14 mouse cellular contexts compared by ENCODE assay signal in genomic region chr19:17819081-17819480, GRCm38 (mm10). TPM values are rescaled to one million over a fixed set of nuclear protein-coding genes. Genes with fewer than 3 reads are reported as not detected.
DNase-seq lines count a peak whose midpoint lies in the region; ATAC-seq and TF ChIP-seq lines count a peak whose summit lies in the region.
"Had no signal": no experiment of that assay in that cellular context is flagged by ENCODE, and none has a peak within 500 bp of the region (broad histone marks: within the 10 kb centered on the region; RNA-seq: fewer than 3 reads in every experiment).

No protein-coding gene starts in this region.

- H3K27ac ChIP-seq in hindbrain, postnatal 0 days: no peak overlapping the region
- no peak overlapping the region for H3K27ac ChIP-seq in hindbrain, embryonic 10.5 days
- H3K27ac ChIP-seq in layer of hippocampus, adult 2 months: peak overlapping the region; percentile 16
- no peak overlapping the region for H3K27ac ChIP-seq in limb, embryonic 10.5 days
- H3K27ac ChIP-seq: liver, embryonic 13.5 days; midbrain, embryonic 15.5 days had no signal

- ATAC-seq in hindbrain, postnatal 0 days: no peak
- ATAC-seq: inflammation-experienced regulatory T-cells, adult 6 months; midbrain, embryonic 15.5 days had no signal

- no peak overlapping the region for H3K4me2 ChIP-seq in hindbrain, postnatal 0 days (ENCODE audit: low read depth, low read length)
- H3K4me2 ChIP-seq: liver, embryonic 13.5 days; midbrain, embryonic 15.5 days had no signal

- H3K9ac ChIP-seq in hindbrain, postnatal 0 days (replicated peaks; ENCODE audit: low read length): no peak overlapping the region
- H3K9ac ChIP-seq: liver, embryonic 13.5 days; midbrain, embryonic 15.5 days had no signal

- no peaks in the 10 kb centered on the region for H3K4me1 ChIP-seq in hindbrain, postnatal 0 days (ENCODE audit: insufficient read depth, low read length)
- no peaks in the 10 kb centered on the region for H3K4me1 ChIP-seq in hindbrain, embryonic 10.5 days (replicated peaks)
- no peaks in the 10 kb centered on the region for H3K4me1 ChIP-seq in limb, embryonic 10.5 days
- H3K4me1 ChIP-seq: liver, embryonic 13.5 days had no signal

- no peak overlapping the region for H3K4me3 ChIP-seq in hindbrain, postnatal 0 days (ENCODE audit: low read length)
- H3K4me3 ChIP-seq in hindbrain, embryonic 10.5 days: no peak overlapping the region
- no peak overlapping the region for H3K4me3 ChIP-seq in layer of hippocampus, adult 2 months
- no peak overlapping the region for H3K4me3 ChIP-seq in limb, embryonic 10.5 days
- H3K4me3 ChIP-seq: liver, embryonic 13.5 days; midbrain, embryonic 15.5 days had no signal

- H3K27me3 ChIP-seq in hindbrain, postnatal 0 days (ENCODE audit: insufficient read depth, low read length): no peaks in the 10 kb centered on the region
- H3K27me3 ChIP-seq in hindbrain, embryonic 10.5 days (ENCODE audit: insufficient read depth, poor library complexity, severe bottlenecking): no peaks in the 10 kb centered on the region
- H3K27me3 ChIP-seq in limb, embryonic 10.5 days (ENCODE audit: low read depth, poor library complexity, severe bottlenecking): no peaks in the 10 kb centered on the region
- H3K27me3 ChIP-seq: CH12.LX; liver, embryonic 13.5 days; midbrain, embryonic 15.5 days had no signal

- 47% methylated on average over 5 of the region's 5 CpGs for WGBS in hindbrain, postnatal 0 days
- 79% methylated on average over 5 of the region's 5 CpGs for WGBS in hindbrain, embryonic 10.5 days
- 84% methylated on average over 5 of the region's 5 CpGs for WGBS in limb, embryonic 10.5 days

- H3K9me3 ChIP-seq in hindbrain, postnatal 0 days (ENCODE audit: low read length): no peaks in the 10 kb centered on the region
- no peaks in the 10 kb centered on the region for H3K9me3 ChIP-seq in hindbrain, embryonic 10.5 days
- no peaks in the 10 kb centered on the region for H3K9me3 ChIP-seq in limb, embryonic 10.5 days (replicated peaks)
- H3K9me3 ChIP-seq: liver, embryonic 13.5 days; midbrain, embryonic 15.5 days had no signal

- no peaks in the 10 kb centered on the region for H3K36me3 ChIP-seq in hindbrain, postnatal 0 days (ENCODE audit: insufficient read depth, low read length)
- no peaks in the 10 kb centered on the region for H3K36me3 ChIP-seq in hindbrain, embryonic 10.5 days
- H3K36me3 ChIP-seq in limb, embryonic 10.5 days: no peaks in the 10 kb centered on the region
- H3K36me3 ChIP-seq: liver, embryonic 13.5 days; midbrain, embryonic 15.5 days had no signal

- TF ChIP-seq CTCF in hindbrain, postnatal 0 days (IDR thresholded peaks at IDR 0.05; ENCODE audit: low read depth): no peak
- TF ChIP-seq CTCF in layer of hippocampus, adult 2 months (conservative IDR thresholded peaks at IDR 0.05): no peak

- peak; percentile 8 for DNase-seq in hindbrain, postnatal 0 days (ENCODE audit: low spot score)
- DNase-seq in hindbrain, embryonic 10.5 days (ENCODE audit: low spot score): no peak
- peak; percentile 49 for DNase-seq in cerebellum, adult 9-10 months
- peak; percentile 52 to 76 for DNase-seq in layer of hippocampus, adult 2 months (ENCODE audit: low spot score in 2 of 2)
- DNase-seq in right cerebral cortex, postnatal 10 days (ENCODE audit: low spot score in 2 of 2): peak; percentile 49 to 60
- no peak for DNase-seq in MN1 (ENCODE audit: low spot score)
- DNase-seq in limb, embryonic 10.5 days (ENCODE audit: low spot score): no peak
- no peak for DNase-seq in thymus, adult 18-20 months
- DNase-seq: adrenal gland, postnatal 14 days; liver, embryonic 13.5 days had no signal

RNA-seq across cellular contexts. Expression of gene Pcsk5, which starts 18.4 kb away (rescaled TPM):
- 16.2 and 16.7 TPM in 2 replicates for total RNA-seq in hindbrain, postnatal 0 days (2014; rRNA removed)
- 12.4 and 13.7 TPM in 2 replicates for polyA plus RNA-seq in hindbrain, postnatal 0 days (2015; fragmentation: Nextera tagmentation; extraction: Ambion mirVana)
- polyA plus RNA-seq in hindbrain, embryonic 10.5 days (2016; fragmentation: Nextera tagmentation; extraction: Ambion mirVana): 5.5 and 7.5 TPM in 2 replicates
- total RNA-seq in layer of hippocampus, adult 2 months (2021): 10 to 100 TPM; 14.2 to 14.7 TPM
- polyA plus RNA-seq in limb, embryonic 10.5 days (2016; fragmentation: Nextera tagmentation; extraction: Ambion mirVana): 9.5 and 11.6 TPM in 2 replicates
- total RNA-seq: CH12.LX; common myeloid progenitor, adult 5-6 weeks had no signal
- polyA plus RNA-seq: inflammation-experienced regulatory T-cells, adult 6 months had no signal

Comparison
In these comparisons a context has a peak if more than half of its experiments do, and no peak if none do; other contexts are left out.
1. DNase-seq: peak in hindbrain, postnatal 0 days (single experiment), cerebellum, adult 9-10 months (single experiment), layer of hippocampus, adult 2 months (2 of 2) and right cerebral cortex, postnatal 10 days (2 of 2); none in hindbrain, embryonic 10.5 days (single experiment), MN1 (single experiment), limb, embryonic 10.5 days (single experiment) and thymus, adult 18-20 months (0 of 2).